Mouse (Mus musculus) megakaryocyte, embryonic 14.5 days (primary cell): Measurements from ENCODE around the gene Lxn. TPM values are rescaled to one million over a fixed set of nuclear protein-coding genes. Genes with fewer than 3 reads are reported as not detected.

Source experiments
- H3K27me3 ChIP-seq: replicated peaks from 2 replicates; pipeline ENCODE3; 2012; ENCODE audit warnings: inconsistent platforms
- H3K36me3 ChIP-seq: replicated peaks from 2 replicates; pipeline ENCODE3; 2012; ENCODE audit warnings: low read length, inconsistent platforms, mixed read lengths
- H3K4me1 ChIP-seq: 2 replicates; pipeline ENCODE4 v1.6.1; 2012; ENCODE audit warnings: inconsistent platforms
- H3K4me3 ChIP-seq: replicated peaks from 2 replicates; pipeline ENCODE3; 2012; ENCODE audit warnings: moderate library complexity, mild to moderate bottlenecking, inconsistent platforms
- H3K9me3 ChIP-seq: 2 replicates; pipeline ENCODE4 v1.6.1; 2012; ENCODE audit warnings: inconsistent platforms
- FLI1 ChIP-seq: IDR thresholded peaks from 2 replicates; pipeline ENCODE4 v1.6.1; 2012; ENCODE audit warnings: low read length, inconsistent platforms, mixed read lengths
- GATA1 ChIP-seq: IDR thresholded peaks from 3 replicates; pipeline ENCODE4 v1.6.1; 2012; ENCODE audit warnings: mixed read lengths, low read length, inconsistent platforms, borderline replicate concordance
- polyA plus RNA-seq: library from polyadenylated mRNA; stranded (reverse); fragments of >175 nt; gene quantifications from 2 replicates; pipeline ENCODE4 v1.2.3, GENCODE M21; 2012; ENCODE audit warnings: low replicate concordance; ENCODE audit not compliant: insufficient read depth

Gene Lxn
- polyA plus RNA-seq, 1 experiment = 42.4 TPM

- Histone ChIP-seq H3K9me3 (peaks cover 14% of the 10 kb centered on the region), H3K4me1 (peaks cover 5% of the 10 kb centered on the region), H3K27me3 (peaks cover 2% of the 10 kb centered on the region), H3K36me3 (no peaks in the 10 kb centered on the region), H3K4me3 (no peak overlapping the region)
- TF ChIP-seq GATA1 (no peak), FLI1 (no peak)
Measured at GRCm38 (mm10) chr3:67492086-67492869, 28.6 kb upstream of the Lxn start.

- TF ChIP-seq FLI1 = no peak
- no peak for TF ChIP-seq GATA1
- H3K36me3 ChIP-seq = no peaks in the 10 kb centered on the region
- peaks cover 5% of the 10 kb centered on the region for H3K4me1 ChIP-seq
- H3K4me3 ChIP-seq = no peak overlapping the region
- H3K9me3 ChIP-seq = no peaks in the 10 kb centered on the region
- peaks cover 4% of the 10 kb centered on the region for H3K27me3 ChIP-seq
Measured at GRCm38 (mm10) chr3:67490156-67490555, 26.4 kb upstream of the Lxn start.

- TF ChIP-seq FLI1 = no peak
- TF ChIP-seq GATA1 = no peak
Measured at GRCm38 (mm10) chr3:67485233-67485632, 21.5 kb upstream of the Lxn start.

GRCm38 (mm10) chr3:67482400-67482799, 18.7 kb upstream of the Lxn start:
- H3K4me3 ChIP-seq = no peak overlapping the region
- peaks cover 4% of the 10 kb centered on the region for H3K27me3 ChIP-seq
- H3K4me1 ChIP-seq = no peaks in the 10 kb centered on the region
- peaks cover 21% of the 10 kb centered on the region for H3K36me3 ChIP-seq
- H3K9me3 ChIP-seq = no peaks in the 10 kb centered on the region
- no peak for TF ChIP-seq FLI1

More at GRCm38 (mm10) chr3:67485233-67485632, 21.5 kb upstream of the Lxn start:
- Histone ChIP-seq H3K36me3 (no peaks in the 10 kb centered on the region), H3K27me3 (peaks cover 4% of the 10 kb centered on the region), H3K4me1 (peaks cover 4% of the 10 kb centered on the region), H3K9me3 (no peaks in the 10 kb centered on the region), H3K4me3 (no peak overlapping the region)

- H3K36me3 ChIP-seq = peaks cover 46% of the 10 kb centered on the region
- H3K9me3 ChIP-seq = no peaks in the 10 kb centered on the region
- H3K4me1 ChIP-seq = no peaks in the 10 kb centered on the region
- H3K4me3 ChIP-seq = no peak overlapping the region
- H3K27me3 ChIP-seq = peaks cover 2% of the 10 kb centered on the region
- TF ChIP-seq GATA1 = no peak
- TF ChIP-seq FLI1 = no peak
Measured at GRCm38 (mm10) chr3:67479806-67480205, 16.1 kb upstream of the Lxn start.

- Histone ChIP-seq H3K4me1 (peaks cover 13% of the 10 kb centered on the region), H3K36me3 (peaks cover 84% of the 10 kb centered on the region), H3K9me3 (no peaks in the 10 kb centered on the region)
Measured at GRCm38 (mm10) chr3:67473438-67473837, 9.7 kb upstream of the Lxn start.

GRCm38 (mm10) chr3:67471408-67472127, 7.8 kb upstream of the Lxn start:
- Histone ChIP-seq H3K27me3 (no peaks in the 10 kb centered on the region), H3K4me1 (peaks cover 13% of the 10 kb centered on the region), H3K36me3 (peaks cover 81% of the 10 kb centered on the region), H3K4me3 (peak overlapping the region; percentile 14), H3K9me3 (no peaks in the 10 kb centered on the region)
- TF ChIP-seq GATA1 (no peak), FLI1 (no peak)

More at GRCm38 (mm10) chr3:67473438-67473837, 9.7 kb upstream of the Lxn start:
- Histone ChIP-seq H3K4me3 (no peak overlapping the region), H3K27me3 (no peaks in the 10 kb centered on the region)
- TF ChIP-seq FLI1 (no peak), GATA1 (no peak)

GRCm38 (mm10) chr3:67467281-67467680, 3.6 kb upstream of the Lxn start:
- peaks cover 52% of the 10 kb centered on the region for H3K36me3 ChIP-seq
- no peaks in the 10 kb centered on the region for H3K27me3 ChIP-seq
- TF ChIP-seq FLI1 (no peak), GATA1 (no peak)
- H3K9me3 ChIP-seq = no peaks in the 10 kb centered on the region
- H3K4me3 ChIP-seq = no peak overlapping the region
- peaks cover 34% of the 10 kb centered on the region for H3K4me1 ChIP-seq

- no peaks in the 10 kb centered on the region for H3K27me3 ChIP-seq
- H3K4me1 ChIP-seq = peaks cover 27% of the 10 kb centered on the region
- TF ChIP-seq FLI1 (no peak), GATA1 (no peak)
- H3K4me3 ChIP-seq = no peak overlapping the region
- H3K9me3 ChIP-seq = no peaks in the 10 kb centered on the region
- peaks cover 49% of the 10 kb centered on the region for H3K36me3 ChIP-seq
Measured at GRCm38 (mm10) chr3:67466576-67466975, 2.9 kb upstream of the Lxn start.

- no peaks in the 10 kb centered on the region for H3K27me3 ChIP-seq
- peaks cover 55% of the 10 kb centered on the region for H3K36me3 ChIP-seq
- H3K4me3 ChIP-seq = peak overlapping the region; percentile 97
- no peak for TF ChIP-seq GATA1
- no peak for TF ChIP-seq FLI1
- no peaks in the 10 kb centered on the region for H3K9me3 ChIP-seq
- H3K4me1 ChIP-seq = peaks cover 21% of the 10 kb centered on the region
Measured at GRCm38 (mm10) chr3:67463001-67463400, 725 bp downstream of the Lxn start.
